Mouse (Mus musculus) MEL (cell line): ENCODE data around the gene Cfap57. TPM values are rescaled to one million over a fixed set of nuclear protein-coding genes. Genes with fewer than 3 reads are reported as not detected.

Source experiments
- DNase-seq: peaks from one replicate; pipeline ENCODE4 v3.0.0; 2011; ENCODE audit warnings: low read depth, low spot score
- H3K27ac ChIP-seq: 2 replicates; pipeline ENCODE4 v1.5.1; 2012; ENCODE audit warnings: low read depth, mild to moderate bottlenecking, control low read depth, low read length, moderate library complexity; ENCODE audit not compliant: control insufficient read depth
- H3K27me3 ChIP-seq, 2 experiments: fragments of 150-350 bp in 1 of 2; sonication (generic) in 1 of 2; 2 replicates each; pipeline ENCODE4 v1.6.1; 2012; ENCODE audit warnings: low read length in 2 of 2, mild to moderate bottlenecking in 2 of 2, improper control_type of control experiment in 1 of 2, moderate library complexity in 1 of 2; ENCODE audit not compliant: insufficient read depth in 2 of 2, control insufficient read depth in 1 of 2
- H3K36me3 ChIP-seq, 2 experiments: 2 replicates each; pipeline ENCODE4 v1.6.1; 2012 to 2014; ENCODE audit warnings: low read length in 2 of 2, improper control_type of control experiment in 1 of 2, inconsistent platforms in 1 of 2, mild to moderate bottlenecking in 1 of 2; ENCODE audit not compliant: insufficient read depth in 2 of 2, control insufficient read depth in 1 of 2
- H3K4me1 ChIP-seq, 2 experiments: fragments of 150-350 bp in 1 of 2; sonication (generic) in 1 of 2; 2 replicates each; pipeline ENCODE4 v1.6.1; 2012; ENCODE audit warnings: low read length in 2 of 2, improper control_type of control experiment in 1 of 2, mild to moderate bottlenecking in 1 of 2; ENCODE audit not compliant: insufficient read depth in 2 of 2, control insufficient read depth in 1 of 2
- H3K4me3 ChIP-seq, 2 experiments: fragments of 150-350 bp in 1 of 2; sonication (generic) in 1 of 2; 2 replicates each; pipeline ENCODE4 v1.5.1; 2012; ENCODE audit warnings: low read depth in 2 of 2, low read length in 2 of 2, mild to moderate bottlenecking in 2 of 2, moderate library complexity in 2 of 2, control low read depth in 1 of 2, improper control_type of control experiment in 1 of 2; ENCODE audit not compliant: control insufficient read depth in 1 of 2, insufficient read depth in 1 of 2
- H3K79me2 ChIP-seq: 2 replicates; pipeline ENCODE4 v1.6.1; 2012; ENCODE audit warnings: mild to moderate bottlenecking, low read length, moderate library complexity; ENCODE audit not compliant: control insufficient read depth, poor library complexity, insufficient read depth
- H3K9ac ChIP-seq: 2 replicates; pipeline ENCODE4 v1.6.1; 2012; ENCODE audit warnings: low read depth, mild to moderate bottlenecking, control low read depth, low read length, moderate library complexity; ENCODE audit not compliant: control insufficient read depth, poor library complexity, severe bottlenecking
- H3K9me3 ChIP-seq: fragments of 150-350 bp; sonication (generic); replicated peaks from 2 replicates; pipeline ENCODE4 v1.6.1; 2012; ENCODE audit warnings: mild to moderate bottlenecking, low read length, improper control_type of control experiment, moderate library complexity; ENCODE audit not compliant: insufficient read depth
- CTCF ChIP-seq, 3 experiments: IDR thresholded peaks in 2 of 3; conservative IDR thresholded peaks in 1 of 3; 2 replicates each; pipeline ENCODE4 v1.5.1; 2011 to 2012; ENCODE audit warnings: low read length in 3 of 3, low read depth in 2 of 3, mild to moderate bottlenecking in 2 of 3, improper control_type of control experiment in 1 of 3, inconsistent platforms in 1 of 3, mixed read lengths in 1 of 3, moderate library complexity in 1 of 3; ENCODE audit not compliant: control insufficient read depth in 1 of 3, insufficient read depth in 1 of 3, poor library complexity in 1 of 3, severe bottlenecking in 1 of 3
- E2F4 ChIP-seq: IDR thresholded peaks from 2 replicates; pipeline ENCODE4 v1.6.1; 2011; ENCODE audit warnings: low read depth, low read length, improper control_type of control experiment, borderline replicate concordance
- ELF1 ChIP-seq: IDR thresholded peaks from 2 replicates; pipeline ENCODE4 v1.6.1; 2014; ENCODE audit warnings: low read depth, mild to moderate bottlenecking, inconsistent platforms, low read length, improper control_type of control experiment, moderate library complexity
- ETS1 ChIP-seq: IDR thresholded peaks from 2 replicates; pipeline ENCODE4 v1.6.1; 2012; ENCODE audit warnings: low read depth, mild to moderate bottlenecking, inconsistent platforms, low read length, improper control_type of control experiment, moderate library complexity
- GABPA ChIP-seq: IDR thresholded peaks from 2 replicates; pipeline ENCODE4 v1.6.1; 2012; ENCODE audit warnings: low read depth, mild to moderate bottlenecking, inconsistent platforms, low read length, improper control_type of control experiment, moderate library complexity
- JUND ChIP-seq: IDR thresholded peaks from 2 replicates; pipeline ENCODE4 v1.6.1; 2011; ENCODE audit warnings: low read depth, mild to moderate bottlenecking, improper control_type of control experiment, low read length
- MAFK ChIP-seq: IDR thresholded peaks from 2 replicates; pipeline ENCODE4 v1.6.1; 2011; ENCODE audit warnings: low read depth, mild to moderate bottlenecking, low read length, improper control_type of control experiment, borderline replicate concordance
- MAX ChIP-seq: IDR thresholded peaks from 2 replicates; pipeline ENCODE4 v1.6.1; 2011; ENCODE audit warnings: low read length, improper control_type of control experiment
- MAZ ChIP-seq: IDR thresholded peaks from 2 replicates; pipeline ENCODE4 v1.6.1; 2012; ENCODE audit warnings: low read depth, mild to moderate bottlenecking, inconsistent platforms, low read length, improper control_type of control experiment
- MXI1 ChIP-seq: IDR thresholded peaks from 2 replicates; pipeline ENCODE4 v1.6.1; 2011; ENCODE audit warnings: mild to moderate bottlenecking, low read depth, low read length, improper control_type of control experiment
- MYB ChIP-seq: IDR thresholded peaks from 2 replicates; pipeline ENCODE4 v1.6.1; 2011; ENCODE audit warnings: mild to moderate bottlenecking, low read depth, low read length, improper control_type of control experiment
- MYC ChIP-seq: IDR thresholded peaks from 2 replicates; pipeline ENCODE4 v1.6.1; 2011; ENCODE audit warnings: low read depth, mild to moderate bottlenecking, low read length, improper control_type of control experiment, moderate library complexity
- NRF1 ChIP-seq: IDR thresholded peaks from 2 replicates; pipeline ENCODE4 v1.6.1; 2014; ENCODE audit warnings: low read depth, mild to moderate bottlenecking, inconsistent platforms, low read length, improper control_type of control experiment, moderate library complexity; ENCODE audit not compliant: poor library complexity, insufficient read depth, severe bottlenecking
- TAL1 ChIP-seq: IDR thresholded peaks from 2 replicates; pipeline ENCODE4 v1.6.1; 2012; ENCODE audit warnings: mild to moderate bottlenecking, inconsistent platforms, low read length, moderate library complexity, mixed read lengths
- TBP ChIP-seq: IDR thresholded peaks from 2 replicates; pipeline ENCODE4 v1.8.0; 2011; ENCODE audit warnings: low read depth, low read length, improper control_type of control experiment
- ZC3H11A ChIP-seq: IDR thresholded peaks from 2 replicates; pipeline ENCODE4 v1.6.1; 2012; ENCODE audit warnings: low read depth, mild to moderate bottlenecking, inconsistent platforms, low read length, improper control_type of control experiment
- polyA plus RNA-seq, 2 experiments: library from polyadenylated mRNA; stranded (reverse) in 1 of 2; unstranded in 1 of 2; fragments of >175 nt in 1 of 2; fragments of >200 nt in 1 of 2; gene quantifications; 2 replicates each; pipeline versions ENCODE4 v1.2.1 to v1.2.4; 2012; ENCODE audit warnings: low replicate concordance in 2 of 2, low read depth in 1 of 2; ENCODE audit not compliant: insufficient read length in 2 of 2, insufficient read depth in 1 of 2, missing spikeins in 1 of 2
- total RNA-seq: library from RNA; depleted of rRNA; stranded (reverse); fragments of 300-350 nt; gene quantifications from 2 replicates; pipeline ENCODE4 v1.2.3, GENCODE M21; 2012

Cfap57 gene
- total and polyA plus RNA-seq, 3 experiments: not detected

DNA sequence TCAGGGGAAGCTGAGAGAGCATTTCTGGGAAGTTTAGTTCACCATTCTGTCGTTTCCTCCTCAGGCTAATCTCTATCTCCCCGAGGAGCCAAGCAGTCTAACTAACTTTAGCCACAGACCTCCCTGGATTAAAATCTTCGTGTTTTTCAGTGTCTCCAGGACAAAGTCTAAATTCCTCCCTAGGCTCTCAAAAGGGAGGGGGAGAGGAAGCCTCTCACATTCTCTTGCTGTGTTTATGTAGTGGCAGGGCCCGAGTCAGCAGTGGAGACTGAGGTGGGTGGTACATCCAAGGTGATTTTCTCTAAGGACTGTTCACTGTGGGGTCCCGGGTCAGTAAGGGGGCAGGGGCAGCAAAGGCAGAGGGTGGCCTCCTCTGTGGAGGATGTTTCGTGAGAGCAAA is 82.8 kb downstream of the Cfap57 start:
- Histone ChIP-seq H3K36me3 (no peaks in the 10 kb centered on the region), H3K9me3 (no peaks in the 10 kb centered on the region), H3K27me3 (peaks cover 10 to 13% of the 10 kb centered on the region in 2 experiments), H3K4me1 (peaks cover 0 to 4% of the 10 kb centered on the region in 2 experiments; a peak in 2 of 4 replicates), H3K9ac (no peak overlapping the region), H3K79me2 (no peaks in the 10 kb centered on the region; the same call in 1 of the 2 replicates), H3K27ac (no peak overlapping the region), H3K4me3 (no peak overlapping the region)
- no peak for DNase-seq
- TF ChIP-seq E2F4 (no peak), MYC (no peak), MAFK (no peak), MYB (no peak), ELF1 (no peak)

DNA sequence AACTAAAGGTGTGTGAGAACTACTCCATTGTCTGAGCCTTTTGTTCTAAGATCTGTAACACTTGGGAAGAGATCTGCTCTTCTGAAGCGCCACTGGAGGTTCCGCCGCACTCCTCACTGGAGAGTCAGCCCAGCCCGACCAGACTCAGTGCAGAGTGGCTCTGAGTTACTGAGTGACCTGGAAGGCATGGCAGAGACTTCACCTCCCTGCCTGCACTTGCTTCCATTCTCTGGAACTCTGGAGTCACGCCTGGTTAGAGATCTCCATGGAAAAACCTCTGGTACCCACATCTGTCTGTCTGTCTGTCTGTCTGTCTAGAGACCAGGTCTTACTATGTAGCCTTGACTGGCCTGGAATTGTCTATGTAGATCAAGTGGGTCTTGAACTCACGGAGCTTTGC is 85.0 kb downstream of the Cfap57 start:
- Histone ChIP-seq H3K9ac (no peak overlapping the region), H3K79me2 (no peaks in the 10 kb centered on the region), H3K27me3 (peaks cover 10 to 16% of the 10 kb centered on the region in 2 experiments), H3K4me1 (no peaks in the 10 kb centered on the region), H3K9me3 (no peaks in the 10 kb centered on the region), H3K4me3 (no peak overlapping the region), H3K36me3 (no peaks in the 10 kb centered on the region), H3K27ac (no peak overlapping the region)
- DNase-seq: no peak
- TF ChIP-seq MAZ: no peak
- no peak for TF ChIP-seq MYC
- no peak for TF ChIP-seq E2F4
- no peak for TF ChIP-seq TBP

- no peak overlapping the region for H3K9ac ChIP-seq
- no peak overlapping the region for H3K4me3 ChIP-seq
- H3K79me2 ChIP-seq: no peaks in the 10 kb centered on the region
- no peaks in the 10 kb centered on the region for H3K9me3 ChIP-seq
- peaks cover 10 to 16% of the 10 kb centered on the region in 2 experiments for H3K27me3 ChIP-seq
- no peak for DNase-seq
- H3K27ac ChIP-seq: no peak overlapping the region
- H3K4me1 ChIP-seq: no peaks in the 10 kb centered on the region
- no peak for TF ChIP-seq JUND
- TF ChIP-seq GABPA: no peak
- no peak for TF ChIP-seq NRF1
- TF ChIP-seq MXI1: no peak
- no peak for TF ChIP-seq CTCF (IDR thresholded peaks at IDR 0.05 in 2 of 3, conservative IDR thresholded peaks at IDR 0.05 in 1 of 3; ENCODE audit: control insufficient read depth in 1 of 3, insufficient read depth in 1 of 3, low read depth in 2 of 3, low read length in 3 of 3, poor library complexity in 1 of 3, severe bottlenecking in 1 of 3)
- TF ChIP-seq MAX: no peak
- TF ChIP-seq ETS1: no peak
- TF ChIP-seq ZC3H11A: no peak
- no peak for TF ChIP-seq ELF1
- no peak for TF ChIP-seq TAL1
- no peak for TF ChIP-seq MYB
- no peaks in the 10 kb centered on the region for H3K36me3 ChIP-seq
Observed at GRCm38 (mm10) chr4:118533605-118534004, 87.0 kb downstream of the Cfap57 start.
